Mouse (Mus musculus): ENCODE results near the gene Alms1. TPM values are rescaled to one million over a fixed set of nuclear protein-coding genes. Genes with fewer than 3 reads are reported as not detected.

Alms1 gene
- polyA plus RNA-seq, 1 experiment = 2.9 TPM

Other genes starting within 250 kb of the Alms1 start
- 145 and 160 TPM in 2 replicates for gene Rab11fip5, start 212.9 kb upstream of the Alms1 start, polyA plus RNA-seq (2012; ENCODE audit: insufficient read depth, insufficient read length, missing spikeins)
- gene Noto, start 163.6 kb upstream of the Alms1 start, polyA plus RNA-seq (2012; ENCODE audit: insufficient read depth, insufficient read length, missing spikeins) = not detected in 2 replicates
- gene Smyd5, start 155.5 kb upstream of the Alms1 start, polyA plus RNA-seq (2012; ENCODE audit: insufficient read depth, insufficient read length, missing spikeins) = 7.4 and 9.1 TPM in 2 replicates
- 89.3 and 96.7 TPM in 2 replicates for gene Cct7, start 136.0 kb upstream of the Alms1 start, polyA plus RNA-seq (2012; ENCODE audit: insufficient read depth, insufficient read length, missing spikeins)
- 8.0 and 9.7 TPM in 2 replicates for gene Pradc1, start 135.6 kb upstream of the Alms1 start, polyA plus RNA-seq (2012; ENCODE audit: insufficient read depth, insufficient read length, missing spikeins)
- gene Fbxo41, start 84.5 kb upstream of the Alms1 start, polyA plus RNA-seq (2012; ENCODE audit: insufficient read depth, insufficient read length, missing spikeins) = not detected in 2 replicates
- gene Egr4, start 73.9 kb upstream of the Alms1 start, polyA plus RNA-seq (2012; ENCODE audit: insufficient read depth, insufficient read length, missing spikeins) = not detected in 2 replicates
- not detected in 2 replicates for gene Nat8f7, start 125.7 kb downstream of the Alms1 start, polyA plus RNA-seq (2012; ENCODE audit: insufficient read depth, insufficient read length, missing spikeins)
- not detected in 2 replicates for gene Nat8f3, start 178.2 kb downstream of the Alms1 start, polyA plus RNA-seq (2012; ENCODE audit: insufficient read depth, insufficient read length, missing spikeins)
- gene Nat8f6, start 233.4 kb downstream of the Alms1 start, polyA plus RNA-seq (2012; ENCODE audit: insufficient read depth, insufficient read length, missing spikeins) = not detected in 2 replicates
- not detected in 2 replicates for gene Nat8f5, start 233.4 kb downstream of the Alms1 start, polyA plus RNA-seq (2012; ENCODE audit: insufficient read depth, insufficient read length, missing spikeins)
- gene Nat8, start 244.6 kb downstream of the Alms1 start, polyA plus RNA-seq (2012; ENCODE audit: insufficient read depth, insufficient read length, missing spikeins) = not detected in 2 replicates

Data from bone marrow macrophage, adult 2 months (primary cell).